Mouse (Mus musculus) G1E (cell line): ENCODE results near the gene Klhl25. TPM values are rescaled to one million over a fixed set of nuclear protein-coding genes. Genes with fewer than 3 reads are reported as not detected.
"Not testable (repeated sequence)": the region's sequence is repeated elsewhere in the genome, so short reads cannot be mapped to it uniquely, and the experiment has no call there.

Experiments
- ATAC-seq: 2 replicates; pipeline ENCODE4 v1.8.0; 2016; ENCODE audit warnings: mild to moderate bottlenecking; ENCODE audit not compliant: insufficient number of reproducible peaks, poor library complexity, low FRiP score, severe bottlenecking; ENCODE audit errors: extremely low read depth
- DNase-seq: peaks from one replicate; pipeline ENCODE4 v3.0.0; 2012; ENCODE audit warnings: low spot score
- H3K27me3 ChIP-seq: 2 replicates; pipeline ENCODE4 v1.6.1; 2012; ENCODE audit warnings: mild to moderate bottlenecking, low read length, inconsistent platforms; ENCODE audit not compliant: insufficient read depth
- H3K36me3 ChIP-seq: replicated peaks from 2 replicates; pipeline ENCODE3; 2012; ENCODE audit warnings: mild to moderate bottlenecking, inconsistent platforms
- H3K4me1 ChIP-seq: 2 replicates; pipeline ENCODE4 v1.6.1; 2012; ENCODE audit warnings: low read depth, low read length, inconsistent platforms, mixed read lengths; ENCODE audit not compliant: insufficient read depth
- H3K4me3 ChIP-seq: 2 replicates; pipeline ENCODE4 v1.5.1; 2012; ENCODE audit warnings: low read depth, mild to moderate bottlenecking, inconsistent platforms, low read length, moderate library complexity, mixed read lengths
- H3K9me3 ChIP-seq: replicated peaks from 2 replicates; pipeline ENCODE4 v1.6.1; 2012; ENCODE audit warnings: inconsistent platforms
- CTCF ChIP-seq: IDR thresholded peaks from 2 replicates; pipeline ENCODE4 v1.5.1; 2012; ENCODE audit warnings: low read depth, low read length, inconsistent platforms, mixed read lengths
- GATA1 ChIP-seq: IDR thresholded peaks from 2 replicates; pipeline ENCODE4 v1.6.1; 2012; ENCODE audit warnings: borderline replicate concordance, low read length, inconsistent platforms, mixed read lengths
- GATA2 ChIP-seq: IDR thresholded peaks from 2 replicates; pipeline ENCODE4 v1.6.1; 2012; ENCODE audit warnings: low read depth, low read length, inconsistent platforms, borderline replicate concordance
- POLR2AphosphoS5 ChIP-seq: IDR thresholded peaks from 2 replicates; pipeline ENCODE4 v1.6.1; 2012; ENCODE audit warnings: low read depth, low read length, inconsistent platforms; ENCODE audit not compliant: insufficient replicate concordance
- TAL1 ChIP-seq: conservative IDR thresholded peaks from 2 replicates; pipeline ENCODE4 v1.6.1; 2012; ENCODE audit warnings: low read depth, low read length, inconsistent platforms, mixed read lengths
- polyA plus RNA-seq: library from polyadenylated mRNA; stranded (reverse); fragments of >175 nt; gene quantifications from 2 replicates; pipeline ENCODE4 v1.2.3, GENCODE M21; 2012
- total RNA-seq, 2 experiments: library from RNA; stranded (forward) in 1 of 2; stranded (reverse) in 1 of 2; fragments of 200-1000 nt in 1 of 2; fragments of >200 nt in 1 of 2; fragmentation: Nextera tagmentation in 1 of 2; gene quantifications; 2 replicates each; pipeline ENCODE4 v1.2.3; 2014 to 2017

Klhl25 gene
- total and polyA plus RNA-seq, 3 experiments, result 5.4 to 51.2 (median 9.6) TPM

GRCm38 (mm10) chr7:75827357-75827756 is 20.8 kb upstream of the Klhl25 start:
- no peak overlapping the region for H3K4me3 ChIP-seq
- H3K36me3 ChIP-seq, result no peaks in the 10 kb centered on the region
- TF ChIP-seq CTCF, result no peak
- TF ChIP-seq GATA1, result no peak
- no peak for TF ChIP-seq POLR2AphosphoS5
- no peak for TF ChIP-seq GATA2
- no peak for TF ChIP-seq TAL1
- ATAC-seq, result peak; percentile 67
- no peaks in the 10 kb centered on the region for H3K9me3 ChIP-seq
- peaks cover 4% of the 10 kb centered on the region for H3K27me3 ChIP-seq
- H3K4me1 ChIP-seq, result peaks cover 35% of the 10 kb centered on the region
- DNase-seq, result no peak

- TF ChIP-seq GATA2 (no peak), CTCF (peak; percentile 24; the same call in 1 of the 2 replicates)
- Histone ChIP-seq H3K4me1 (peaks cover 31% of the 10 kb centered on the region), H3K27me3 (peaks cover 4% of the 10 kb centered on the region), H3K4me3 (no peak overlapping the region), H3K9me3 (no peaks in the 10 kb centered on the region), H3K36me3 (no peaks in the 10 kb centered on the region)
- DNase-seq, result no peak
- no peak for ATAC-seq
Observed at GRCm38 (mm10) chr7:75827850-75828249, 20.3 kb upstream of the Klhl25 start.

GRCm38 (mm10) chr7:75828536-75828935 is 19.6 kb upstream of the Klhl25 start:
- no peaks in the 10 kb centered on the region for H3K9me3 ChIP-seq
- peaks cover 32% of the 10 kb centered on the region for H3K4me1 ChIP-seq
- no peaks in the 10 kb centered on the region for H3K36me3 ChIP-seq
- DNase-seq (no peak), ATAC-seq (no peak)
- TF ChIP-seq CTCF (no peak), TAL1 (no peak), GATA1 (no peak), POLR2AphosphoS5 (no peak), GATA2 (no peak)
- no peak overlapping the region for H3K4me3 ChIP-seq
- H3K27me3 ChIP-seq, result peaks cover 4% of the 10 kb centered on the region

GRCm38 (mm10) chr7:75830251-75831060 is 17.7 kb upstream of the Klhl25 start:
- Histone ChIP-seq H3K27me3 (peaks cover 8% of the 10 kb centered on the region), H3K4me3 (no peak overlapping the region), H3K4me1 (peaks cover 40% of the 10 kb centered on the region), H3K9me3 (no peaks in the 10 kb centered on the region), H3K36me3 (no peaks in the 10 kb centered on the region)
- TF ChIP-seq GATA1 (no peak), GATA2 (no peak), TAL1 (peak; percentile 62), CTCF (no peak), POLR2AphosphoS5 (no peak)
- ATAC-seq (peak; percentile 46), DNase-seq (no peak)

- not testable (repeated sequence) for H3K9me3 ChIP-seq, H3K36me3 ChIP-seq, DNase-seq, ATAC-seq, H3K4me3 ChIP-seq
- Histone ChIP-seq H3K4me1 (peaks cover 25% of the 10 kb centered on the region), H3K27me3 (peaks cover 25% of the 10 kb centered on the region)
Observed at GRCm38 (mm10) chr7:75833960-75834359, 14.2 kb upstream of the Klhl25 start.

- Histone ChIP-seq H3K4me1 (peaks cover 25% of the 10 kb centered on the region), H3K27me3 (peaks cover 25% of the 10 kb centered on the region)
- H3K9me3 ChIP-seq, H3K4me3 ChIP-seq, H3K36me3 ChIP-seq, DNase-seq, ATAC-seq: not testable (repeated sequence)
Observed at GRCm38 (mm10) chr7:75834932-75835631, 13.0 kb upstream of the Klhl25 start.

GRCm38 (mm10) chr7:75840071-75840470 is 8.0 kb upstream of the Klhl25 start:
- peaks cover 4% of the 10 kb centered on the region for H3K4me1 ChIP-seq
- DNase-seq (no peak), ATAC-seq (no peak)
- peaks cover 32% of the 10 kb centered on the region for H3K27me3 ChIP-seq
- H3K4me3 ChIP-seq, result no peak overlapping the region
- no peak for TF ChIP-seq GATA2
- no peak for TF ChIP-seq POLR2AphosphoS5
- TF ChIP-seq GATA1, result no peak
- no peak for TF ChIP-seq TAL1
- no peak for TF ChIP-seq CTCF
- no peaks in the 10 kb centered on the region for H3K9me3 ChIP-seq
- no peaks in the 10 kb centered on the region for H3K36me3 ChIP-seq
